Mouse (Mus musculus): ENCODE results near the gene Eps15. TPM values are rescaled to one million over a fixed set of nuclear protein-coding genes. Genes with fewer than 3 reads are reported as not detected.

Gene Eps15
- polyA plus RNA-seq, 1 experiment: 5.4 TPM

- TF ChIP-seq FLI1 (IDR thresholded peaks at IDR 0.05; ENCODE audit: low read length) (no peak), GATA1 (IDR thresholded peaks at IDR 0.05; ENCODE audit: borderline replicate concordance, low read length) (no peak)
- H3K27me3 ChIP-seq (replicated peaks): peaks cover 6% of the 10 kb centered on the region
- H3K4me1 ChIP-seq: peaks cover 38% of the 10 kb centered on the region
- peak overlapping the region; percentile 67 for H3K4me3 ChIP-seq (replicated peaks)
- no peaks in the 10 kb centered on the region for H3K9me3 ChIP-seq
- H3K36me3 ChIP-seq (replicated peaks; ENCODE audit: low read length): no peaks in the 10 kb centered on the region
Measured at GRCm38 (mm10) chr4:109251605-109252004, 28.5 kb upstream of the Eps15 start.

DNA sequence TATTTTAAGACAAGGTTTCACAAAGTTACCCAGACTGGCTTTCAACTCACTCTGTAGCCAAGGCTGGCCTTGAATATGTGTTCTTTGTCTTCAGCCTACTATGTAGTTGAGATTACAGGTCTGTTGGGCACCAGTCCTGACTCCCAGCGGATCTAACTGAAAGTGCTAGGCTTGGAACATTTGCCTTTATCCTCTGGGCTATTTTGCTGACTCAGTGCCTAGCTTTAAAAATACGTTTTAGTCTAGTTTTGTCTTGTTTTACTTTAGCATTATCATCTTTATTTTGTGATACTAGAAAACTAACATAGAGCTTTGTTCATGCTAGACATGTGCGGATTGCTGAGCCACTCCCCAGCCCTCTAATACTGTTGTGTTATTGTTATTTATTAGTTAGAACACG lies 27.9 kb upstream of the Eps15 start:
- Histone ChIP-seq H3K36me3 (replicated peaks; ENCODE audit: low read length) (no peaks in the 10 kb centered on the region), H3K27me3 (replicated peaks) (peaks cover 6% of the 10 kb centered on the region), H3K4me1 (peaks cover 43% of the 10 kb centered on the region), H3K4me3 (replicated peaks) (no peak overlapping the region), H3K9me3 (peaks cover 4% of the 10 kb centered on the region; the same call in 1 of the 2 replicates)
- no peak for TF ChIP-seq GATA1 (IDR thresholded peaks at IDR 0.05; ENCODE audit: borderline replicate concordance, low read length)
- no peak for TF ChIP-seq FLI1 (IDR thresholded peaks at IDR 0.05; ENCODE audit: low read length)

GRCm38 (mm10) chr4:109253664-109254151 lies 26.4 kb upstream of the Eps15 start:
- no peaks in the 10 kb centered on the region for H3K36me3 ChIP-seq (replicated peaks; ENCODE audit: low read length)
- H3K4me3 ChIP-seq (replicated peaks): peak overlapping the region; percentile 59
- no peak for TF ChIP-seq FLI1 (IDR thresholded peaks at IDR 0.05; ENCODE audit: low read length)
- no peak for TF ChIP-seq GATA1 (IDR thresholded peaks at IDR 0.05; ENCODE audit: borderline replicate concordance, low read length)
- H3K4me1 ChIP-seq: peaks cover 46% of the 10 kb centered on the region
- peaks cover 1% of the 10 kb centered on the region for H3K27me3 ChIP-seq (replicated peaks)
- peaks cover 4% of the 10 kb centered on the region; the same call in 1 of the 2 replicates for H3K9me3 ChIP-seq

DNA sequence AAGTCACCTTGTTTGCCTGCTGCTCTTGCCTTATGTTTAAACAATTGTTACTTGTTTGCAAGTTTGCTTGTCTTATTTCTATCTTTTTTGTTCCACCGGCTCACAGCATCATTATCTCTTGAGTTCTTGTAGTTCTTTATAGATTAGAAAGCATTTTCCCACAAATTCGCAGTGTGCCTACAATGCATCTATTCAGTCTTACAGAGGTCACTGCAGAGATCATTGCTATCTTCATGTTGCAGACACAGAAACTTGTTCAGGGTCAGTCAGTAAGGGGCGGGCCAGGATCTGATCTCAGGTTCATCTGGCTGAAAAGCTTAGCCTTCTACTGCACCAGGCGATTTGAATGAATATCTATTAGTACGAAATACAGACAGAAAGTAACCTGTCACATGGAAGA lies 25.6 kb upstream of the Eps15 start:
- Histone ChIP-seq H3K36me3 (replicated peaks; ENCODE audit: low read length) (no peaks in the 10 kb centered on the region), H3K4me1 (peaks cover 46% of the 10 kb centered on the region), H3K27me3 (replicated peaks) (no peaks in the 10 kb centered on the region), H3K9me3 (peaks cover 4% of the 10 kb centered on the region; the same call in 1 of the 2 replicates), H3K4me3 (replicated peaks) (no peak overlapping the region)
- TF ChIP-seq GATA1 (IDR thresholded peaks at IDR 0.05; ENCODE audit: borderline replicate concordance, low read length): no peak
- no peak for TF ChIP-seq FLI1 (IDR thresholded peaks at IDR 0.05; ENCODE audit: low read length)

GRCm38 (mm10) chr4:109255321-109255720 lies 24.7 kb upstream of the Eps15 start:
- Histone ChIP-seq H3K4me1 (peaks cover 46% of the 10 kb centered on the region), H3K4me3 (replicated peaks) (no peak overlapping the region)

DNA sequence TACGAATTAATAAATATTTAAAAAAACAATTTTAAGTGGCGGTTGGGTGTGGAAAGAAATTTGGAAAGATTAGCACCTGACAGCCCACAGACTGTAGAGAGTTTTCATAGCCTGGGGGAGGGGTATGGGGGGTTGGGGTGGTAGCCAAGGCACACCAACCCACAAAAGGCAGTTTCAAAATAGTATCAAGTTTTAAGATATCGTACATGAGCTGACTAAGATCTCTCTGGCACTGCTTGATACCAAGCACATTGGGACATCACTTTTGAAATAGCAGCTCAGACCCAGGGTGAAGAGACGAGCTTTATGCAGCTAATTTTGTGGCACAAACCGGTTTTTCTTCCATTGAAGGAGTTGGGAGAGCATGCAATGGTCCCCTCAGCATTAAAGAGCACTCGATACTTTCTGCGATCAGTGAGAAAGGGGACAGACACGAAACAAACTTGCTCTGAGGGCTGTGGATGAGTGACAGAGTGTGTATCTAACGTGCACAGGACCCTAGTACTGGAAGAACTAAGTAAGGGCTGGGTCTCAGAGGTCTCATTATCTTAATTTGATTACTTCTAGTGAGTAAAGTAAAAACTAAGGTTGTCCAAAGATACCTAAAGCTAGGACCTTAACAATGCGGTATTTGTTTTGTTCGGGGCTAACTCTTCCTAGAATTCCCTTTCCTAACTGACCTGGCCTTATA lies 24.2 kb upstream of the Eps15 start:
- Histone ChIP-seq H3K9me3 (peaks cover 4% of the 10 kb centered on the region; the same call in 1 of the 2 replicates), H3K36me3 (replicated peaks; ENCODE audit: low read length) (no peaks in the 10 kb centered on the region), H3K4me1 (peaks cover 49% of the 10 kb centered on the region), H3K4me3 (replicated peaks) (no peak overlapping the region), H3K27me3 (replicated peaks) (no peaks in the 10 kb centered on the region)
- TF ChIP-seq GATA1 (IDR thresholded peaks at IDR 0.05; ENCODE audit: borderline replicate concordance, low read length) (no peak), FLI1 (IDR thresholded peaks at IDR 0.05; ENCODE audit: low read length) (no peak)

More at GRCm38 (mm10) chr4:109255321-109255720, 24.7 kb upstream of the Eps15 start:
- no peaks in the 10 kb centered on the region for H3K27me3 ChIP-seq (replicated peaks)
- H3K9me3 ChIP-seq: peaks cover 4% of the 10 kb centered on the region; the same call in 1 of the 2 replicates
- H3K36me3 ChIP-seq (replicated peaks; ENCODE audit: low read length): no peaks in the 10 kb centered on the region
- TF ChIP-seq FLI1 (IDR thresholded peaks at IDR 0.05; ENCODE audit: low read length) (no peak), GATA1 (IDR thresholded peaks at IDR 0.05; ENCODE audit: borderline replicate concordance, low read length) (no peak)

- no peaks in the 10 kb centered on the region for H3K27me3 ChIP-seq (replicated peaks)
- no peak overlapping the region for H3K4me3 ChIP-seq (replicated peaks)
- peaks cover 4% of the 10 kb centered on the region; the same call in 1 of the 2 replicates for H3K9me3 ChIP-seq
- TF ChIP-seq GATA1 (IDR thresholded peaks at IDR 0.05; ENCODE audit: borderline replicate concordance, low read length) (no peak), FLI1 (IDR thresholded peaks at IDR 0.05; ENCODE audit: low read length) (no peak)
- H3K36me3 ChIP-seq (replicated peaks; ENCODE audit: low read length): no peaks in the 10 kb centered on the region
- H3K4me1 ChIP-seq: peaks cover 50% of the 10 kb centered on the region
Measured at GRCm38 (mm10) chr4:109256791-109257190, 23.3 kb upstream of the Eps15 start.

GRCm38 (mm10) chr4:109257639-109258038 lies 22.4 kb upstream of the Eps15 start:
- H3K36me3 ChIP-seq (replicated peaks; ENCODE audit: low read length): no peaks in the 10 kb centered on the region
- H3K4me1 ChIP-seq: peaks cover 50% of the 10 kb centered on the region
- peaks cover 4% of the 10 kb centered on the region; the same call in 1 of the 2 replicates for H3K9me3 ChIP-seq
- H3K27me3 ChIP-seq (replicated peaks): no peaks in the 10 kb centered on the region
- no peak for TF ChIP-seq FLI1 (IDR thresholded peaks at IDR 0.05; ENCODE audit: low read length)
- no peak for TF ChIP-seq GATA1 (IDR thresholded peaks at IDR 0.05; ENCODE audit: borderline replicate concordance, low read length)
- H3K4me3 ChIP-seq (replicated peaks): no peak overlapping the region

GRCm38 (mm10) chr4:109262068-109262467 lies 18.0 kb upstream of the Eps15 start:
- Histone ChIP-seq H3K4me1 (peaks cover 38% of the 10 kb centered on the region), H3K36me3 (replicated peaks; ENCODE audit: low read length) (no peaks in the 10 kb centered on the region), H3K27me3 (replicated peaks) (peaks cover 2% of the 10 kb centered on the region), H3K9me3 (no peaks in the 10 kb centered on the region), H3K4me3 (replicated peaks) (no peak overlapping the region)
- TF ChIP-seq FLI1 (IDR thresholded peaks at IDR 0.05; ENCODE audit: low read length): no peak

- H3K27me3 ChIP-seq (replicated peaks): peaks cover 4% of the 10 kb centered on the region
- peaks cover 32% of the 10 kb centered on the region for H3K4me1 ChIP-seq
- no peaks in the 10 kb centered on the region for H3K36me3 ChIP-seq (replicated peaks; ENCODE audit: low read length)
- TF ChIP-seq GATA1 (IDR thresholded peaks at IDR 0.05; ENCODE audit: borderline replicate concordance, low read length): no peak
- no peak for TF ChIP-seq FLI1 (IDR thresholded peaks at IDR 0.05; ENCODE audit: low read length)
- H3K4me3 ChIP-seq (replicated peaks): no peak overlapping the region
- H3K9me3 ChIP-seq: no peaks in the 10 kb centered on the region
Measured at GRCm38 (mm10) chr4:109266056-109266455, 14.0 kb upstream of the Eps15 start.
